Mouse (Mus musculus): ENCODE measurements around the gene Kdelc2.

DNA sequence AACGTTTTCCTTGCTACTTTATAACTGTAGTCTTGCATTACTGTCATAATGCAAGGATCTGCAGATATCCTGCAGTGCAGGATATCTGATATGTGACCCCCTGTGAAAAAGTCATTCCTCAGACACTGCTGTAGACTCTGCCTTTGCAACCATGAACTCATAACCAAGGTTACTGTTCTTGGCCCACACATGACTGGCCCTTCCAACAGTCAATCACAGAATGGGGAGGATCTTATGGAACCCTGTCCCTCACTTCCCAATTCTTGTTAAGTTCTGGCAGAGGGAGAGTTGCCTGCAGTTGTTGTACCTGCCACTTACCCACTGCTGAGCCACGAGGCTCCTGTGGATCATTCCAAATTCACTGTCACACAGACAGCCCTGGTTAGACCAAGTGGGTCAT lies 3.6 kb downstream of the Kdelc2 start:
- TF ChIP-seq CTCF (IDR thresholded peaks at IDR 0.05; ENCODE audit: low read depth) (no peak), EP300 (optimal IDR thresholded peaks at IDR 0.05) (no peak)

All from stomach, postnatal 0 days (tissue).